Mouse (Mus musculus) ZHBTc4 (cell line): ENCODE results near the gene Emc4.

Source experiments
- DNase-seq: peaks from one replicate; pipeline ENCODE4 v3.0.0-alpha.2; 2011; ENCODE audit warnings: low read depth, low spot score

Gene Emc4

GRCm38 (mm10) chr2:112339736-112340135 is 28.1 kb downstream of the Emc4 start:
- peak; percentile 9 for DNase-seq

- no peak for DNase-seq
Observed at GRCm38 (mm10) chr2:112337211-112337610, 30.6 kb downstream of the Emc4 start.

- DNase-seq: no peak
Observed at GRCm38 (mm10) chr2:112332051-112332898, 35.6 kb downstream of the Emc4 start.

- DNase-seq: no peak
Observed at GRCm38 (mm10) chr2:112328069-112328777, 39.6 kb downstream of the Emc4 start.

DNA sequence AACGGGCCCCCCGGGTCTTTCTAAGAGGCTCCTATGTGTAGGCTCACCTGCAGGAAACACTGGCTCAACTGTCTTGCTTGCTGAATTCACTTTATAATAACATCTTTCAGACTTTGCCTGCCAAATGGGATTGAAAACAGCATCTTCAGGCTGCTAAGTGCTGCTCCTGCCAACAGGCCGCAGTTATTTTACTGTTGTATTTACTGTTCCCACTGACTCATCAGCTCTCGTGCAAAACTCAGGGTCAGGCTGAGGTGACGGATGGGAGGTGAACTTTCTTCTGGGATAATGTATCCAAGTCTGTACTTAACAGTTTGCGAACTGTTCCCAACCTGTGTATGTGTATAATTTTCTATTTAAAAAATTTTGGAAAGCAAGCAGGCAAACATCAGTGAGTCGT is 48.9 kb downstream of the Emc4 start:
- DNase-seq: no peak

DNA sequence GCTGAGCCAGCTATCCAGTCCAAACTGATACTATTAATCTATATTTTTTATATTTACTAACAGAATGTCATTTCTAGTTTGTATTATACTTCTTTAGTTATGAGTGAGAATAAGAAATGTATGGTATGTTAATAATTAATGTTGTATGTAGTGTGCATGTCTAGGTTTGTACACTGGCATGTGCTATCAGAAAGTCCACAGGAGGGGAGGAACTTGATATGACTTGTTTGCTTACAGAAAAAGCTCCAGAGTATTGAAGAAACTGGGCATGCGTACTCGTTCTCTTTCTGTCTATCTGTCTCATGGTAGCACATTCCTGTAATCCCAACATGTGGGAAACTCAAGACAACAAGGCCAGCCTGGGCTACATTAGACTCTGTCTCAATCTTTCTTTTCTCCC is 49.6 kb downstream of the Emc4 start:
- DNase-seq: no peak

DNA sequence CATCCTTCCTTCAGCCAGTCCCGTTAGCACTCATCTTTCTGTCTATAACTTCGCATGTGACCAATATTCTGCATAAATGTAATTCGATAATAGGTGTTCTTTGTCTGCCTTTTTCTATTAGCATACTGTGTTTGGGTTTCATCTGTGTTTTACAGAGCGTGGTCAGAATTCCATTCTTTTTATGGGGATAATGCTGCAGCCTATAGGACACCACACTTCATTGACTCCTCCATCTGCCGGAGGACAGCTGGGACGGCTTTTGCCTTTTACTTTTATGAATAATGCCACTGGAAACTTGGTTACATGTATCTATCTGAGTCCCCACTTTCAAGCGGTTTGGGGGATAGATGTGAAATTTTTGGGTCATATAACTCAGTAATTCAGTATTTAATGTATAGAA is 52.2 kb downstream of the Emc4 start:
- no peak for DNase-seq
